Mouse (Mus musculus) large intestine, adult 2 months (tissue): ENCODE data around the gene Bean1. TPM values are rescaled to one million over a fixed set of nuclear protein-coding genes. Genes with fewer than 3 reads are reported as not detected.
A peak's percentile ranks its signal among the peaks of the same experiment; 100 is the strongest.
"Not testable (repeated sequence)": the region's sequence is repeated elsewhere in the genome, so short reads cannot be mapped to it uniquely, and the experiment has no call there.

Source experiments
- DNase-seq: peaks from one replicate; pipeline ENCODE4 v3.0.0-alpha.2; 2012; ENCODE audit warnings: low read depth, low spot score
- WGBS: fragments of 180-500 bp; shearing (Covaris S2); methylation state at CpG from one replicate; pipeline ENCODE4 v1.1.7; 2018; 5-methylcytosine and 5-hydroxymethylcytosine counted together
- polyA plus RNA-seq: library from polyadenylated mRNA; depleted of rRNA; stranded (reverse); fragments of >200 nt; gene quantifications from 2 replicates; pipeline ENCODE4 v1.2.3, GENCODE M21; 2012

Bean1 gene
- polyA plus RNA-seq, 1 experiment, result 4.9 TPM

DNA sequence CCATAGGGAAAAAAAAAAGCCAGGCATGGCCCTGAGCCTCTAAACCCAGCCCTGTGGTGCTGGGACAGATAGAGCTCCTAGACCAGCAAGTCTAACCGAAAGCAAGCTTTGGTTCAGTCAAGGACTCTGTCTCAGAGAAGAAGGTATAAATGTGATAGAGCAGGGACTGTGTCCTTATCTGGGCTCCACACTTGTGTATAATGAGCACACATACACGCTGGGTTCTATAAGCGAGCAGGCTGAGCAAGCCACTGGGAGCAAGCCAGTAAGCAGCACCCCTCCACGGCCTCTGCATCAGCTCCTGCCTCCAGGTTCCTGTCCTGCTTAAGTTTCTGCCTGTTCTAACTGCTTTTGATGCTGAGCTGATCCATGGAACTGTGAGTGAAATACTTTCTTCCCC lies 61.8 kb downstream of the Bean1 start:
- no peak for DNase-seq
- 98% methylated on average over 4 of the region's 4 CpGs for WGBS

DNA sequence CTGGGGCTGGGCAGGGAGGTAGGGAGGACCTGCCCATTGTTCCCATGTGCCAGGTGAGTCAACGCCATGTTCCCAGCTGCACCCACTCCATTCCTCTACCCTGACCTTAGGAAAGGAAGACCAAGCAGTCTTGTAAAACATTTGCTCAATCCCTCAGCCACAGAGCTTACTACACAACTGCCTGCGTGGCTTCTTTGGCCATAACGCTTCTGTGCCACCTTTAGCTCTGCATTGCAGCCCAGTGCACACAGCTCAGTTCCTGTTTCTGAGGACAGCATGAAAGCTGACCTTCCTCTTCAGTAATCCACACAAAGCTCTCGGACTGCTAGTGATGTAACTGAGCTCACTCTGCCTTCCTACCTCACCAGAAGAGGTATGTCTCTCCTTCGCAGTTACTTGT lies 62.7 kb downstream of the Bean1 start:
- 88% methylated on average over 5 of the region's 5 CpGs for WGBS
- no peak for DNase-seq

DNA sequence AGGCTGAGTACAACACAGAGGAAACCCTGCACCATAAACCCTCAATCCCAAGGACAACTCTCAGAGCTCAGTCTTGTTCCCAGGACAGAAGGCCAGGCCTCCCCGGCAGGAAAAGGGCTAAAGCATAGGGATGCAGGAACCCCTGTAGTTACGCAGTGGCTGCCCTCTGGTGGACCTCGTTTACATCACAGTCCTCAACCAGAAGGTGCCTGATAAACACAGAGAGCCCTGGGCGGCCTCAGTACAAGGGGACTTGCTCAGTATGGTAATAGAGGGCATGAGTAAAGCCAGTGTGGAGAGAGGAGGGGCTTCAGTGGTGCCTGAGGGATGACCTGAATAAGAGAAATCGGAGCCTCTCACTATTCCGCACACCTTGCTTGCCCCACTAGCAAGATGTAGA lies 64.3 kb downstream of the Bean1 start:
- 71% methylated on average over 6 of the region's 6 CpGs for WGBS
- no peak for DNase-seq

DNA sequence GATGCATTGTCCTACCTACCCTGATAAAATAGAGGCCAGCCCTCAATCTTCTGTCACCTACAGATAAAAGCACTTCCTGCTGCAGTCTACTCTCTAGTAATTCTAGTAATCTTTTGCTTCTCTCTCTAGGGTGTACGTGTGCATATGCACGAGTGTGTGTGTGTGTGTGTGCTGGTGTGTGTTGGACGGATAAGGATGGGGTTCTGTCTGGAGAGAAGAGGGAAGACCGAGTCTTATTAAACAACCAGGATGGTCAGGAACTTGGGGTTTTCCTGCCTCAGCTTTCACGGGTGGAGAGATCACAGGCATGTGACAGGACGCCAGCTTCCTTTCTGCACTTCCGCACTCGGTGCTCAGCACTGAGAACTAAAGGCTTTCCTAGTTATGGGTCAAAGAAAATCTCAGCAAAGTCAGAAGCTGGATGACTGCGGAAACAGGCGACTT lies 69.2 kb downstream of the Bean1 start:
- 77% methylated on average over 10 of the region's 10 CpGs for WGBS
- no peak for DNase-seq

DNA sequence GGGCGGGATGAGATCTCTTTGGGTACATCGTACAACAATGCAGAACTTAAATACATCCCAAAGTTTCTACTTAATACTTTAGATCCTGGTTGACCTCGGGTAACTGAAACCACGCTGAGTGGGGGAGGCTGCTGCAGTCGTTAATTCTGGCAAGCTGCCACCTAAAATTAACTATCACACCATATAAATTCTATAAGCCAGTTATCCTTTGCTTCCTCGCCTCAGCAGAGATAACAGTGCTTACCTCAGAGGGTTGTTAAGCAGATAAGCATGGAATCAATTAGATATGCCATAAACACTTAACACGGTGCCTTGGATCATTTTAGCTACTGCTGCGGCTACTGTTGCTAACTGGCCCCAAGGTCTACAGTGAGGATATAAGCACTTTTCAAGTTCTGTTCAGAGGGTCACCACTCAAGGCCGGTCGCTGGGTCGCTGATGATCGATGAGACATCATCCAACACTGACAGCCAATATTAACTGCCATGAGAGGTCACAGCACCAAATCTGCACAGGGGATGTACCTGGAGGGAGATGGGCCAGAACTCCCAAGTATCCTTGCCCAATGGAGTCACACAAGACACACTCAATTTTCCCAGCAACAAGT lies 71.9 kb downstream of the Bean1 start:
- 58% methylated on average over 12 of the region's 12 CpGs for WGBS
- DNase-seq, result no peak

DNA sequence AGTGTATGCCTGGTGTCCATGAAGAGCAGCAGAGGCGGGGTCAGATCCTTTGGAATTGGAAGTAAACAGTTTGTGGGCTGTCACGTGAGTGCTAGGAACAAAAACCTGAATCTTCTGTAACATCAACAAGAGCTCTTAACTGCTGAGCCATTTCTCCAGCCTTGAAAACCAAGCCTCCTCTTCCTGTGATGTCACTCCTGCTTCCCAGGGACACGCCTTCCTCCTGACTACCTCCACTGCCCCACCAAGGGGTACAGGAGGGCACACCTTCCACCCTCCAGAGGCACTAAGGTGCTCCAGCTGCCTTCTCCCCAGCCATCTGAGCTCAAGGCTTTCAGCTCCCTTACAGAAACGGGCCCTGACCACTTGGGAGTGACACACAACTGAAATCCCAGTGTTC lies 76.4 kb downstream of the Bean1 start:
- no peak for DNase-seq
- 81% methylated on average over 4 of the region's 4 CpGs for WGBS

DNA sequence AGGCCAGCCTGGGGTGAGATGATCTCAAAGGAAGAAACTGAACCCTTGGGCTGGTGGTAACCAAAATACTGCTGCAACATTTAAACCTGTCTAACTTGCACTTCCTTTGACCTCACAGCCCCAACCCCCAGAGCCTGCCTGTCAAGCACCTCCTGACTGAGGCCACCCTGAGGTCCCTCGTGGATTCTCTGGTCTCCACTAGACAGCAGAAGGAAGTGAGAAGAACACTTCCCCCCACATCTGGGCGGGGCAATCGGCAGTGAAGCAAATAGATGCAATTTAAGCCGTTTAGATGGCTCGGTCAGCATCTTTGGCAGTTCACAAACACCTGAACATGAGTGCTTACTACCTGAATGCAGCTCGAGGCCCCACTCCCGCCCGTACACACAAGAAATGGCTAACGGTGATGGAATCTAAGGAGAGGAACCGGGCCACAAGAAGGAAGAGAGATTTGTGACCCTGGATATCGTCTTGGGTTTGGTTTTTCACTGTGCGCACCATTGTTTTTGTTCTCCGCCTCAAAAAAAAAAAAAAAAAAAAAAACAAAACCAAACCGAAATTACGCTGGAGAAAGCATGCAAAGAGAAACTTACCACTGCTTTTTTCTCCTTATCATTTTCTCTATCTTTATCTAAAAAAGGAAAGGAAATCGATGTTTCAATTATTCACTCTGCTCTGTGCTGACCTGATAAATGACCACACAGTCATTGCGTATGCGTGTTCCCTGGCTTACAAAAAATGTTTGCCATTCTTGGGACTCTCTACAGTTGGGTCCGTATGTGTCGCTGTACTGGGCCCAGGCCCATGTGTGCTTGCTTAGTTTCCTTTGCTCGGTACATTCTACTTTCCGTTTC lies 77.0 kb downstream of the Bean1 start:
- WGBS, result 44% methylated on average over 22 of the region's 22 CpGs
- no peak for DNase-seq

DNA sequence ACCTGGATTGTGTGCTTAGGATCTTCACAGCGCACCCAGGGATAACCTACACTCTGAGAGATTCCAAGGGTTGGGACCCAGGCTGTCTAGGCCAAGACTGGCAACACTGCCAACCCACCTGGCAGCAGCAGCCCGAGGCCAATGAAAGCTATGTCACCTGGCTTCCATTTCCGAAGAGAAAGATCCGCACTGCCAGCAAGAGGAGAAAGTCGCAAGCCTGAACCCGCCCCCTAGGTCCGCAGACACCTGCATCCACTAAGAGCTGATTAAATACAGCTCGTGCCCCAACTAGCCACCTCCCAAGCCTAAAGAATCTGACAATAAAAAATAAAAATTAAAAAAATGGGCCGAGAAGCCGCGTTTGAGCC lies 77.7 kb downstream of the Bean1 start:
- 3% methylated on average over 11 of the region's 11 CpGs for WGBS
- no peak for DNase-seq

DNA sequence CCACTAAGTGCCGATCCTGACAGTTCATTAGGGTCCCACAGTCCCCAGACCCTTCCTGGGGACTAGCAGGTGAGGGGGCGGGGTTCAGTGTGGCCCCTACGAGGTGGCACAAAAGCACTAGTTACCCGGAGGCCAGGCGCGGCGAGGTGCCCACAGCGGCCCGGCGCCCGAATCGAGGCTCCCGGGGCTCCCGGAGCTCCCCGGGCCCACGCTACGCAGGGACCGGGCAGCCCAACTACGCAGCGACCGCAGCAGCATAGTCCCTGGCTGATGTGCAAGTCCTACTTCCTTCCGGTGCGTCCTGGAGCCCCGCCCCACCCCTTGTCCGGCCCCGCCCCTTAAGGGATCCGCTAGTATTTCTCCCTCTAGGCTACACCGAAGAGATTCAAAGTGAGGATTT lies 78.0 kb downstream of the Bean1 start, which contains the start of gene Tk2:
Tk2 (minus strand) TSS at position 283 of the 400 bp plus-strand sequence.
- DNase-seq, result no peak
- under 1% methylated on average over 28 of the region's 28 CpGs for WGBS

DNA sequence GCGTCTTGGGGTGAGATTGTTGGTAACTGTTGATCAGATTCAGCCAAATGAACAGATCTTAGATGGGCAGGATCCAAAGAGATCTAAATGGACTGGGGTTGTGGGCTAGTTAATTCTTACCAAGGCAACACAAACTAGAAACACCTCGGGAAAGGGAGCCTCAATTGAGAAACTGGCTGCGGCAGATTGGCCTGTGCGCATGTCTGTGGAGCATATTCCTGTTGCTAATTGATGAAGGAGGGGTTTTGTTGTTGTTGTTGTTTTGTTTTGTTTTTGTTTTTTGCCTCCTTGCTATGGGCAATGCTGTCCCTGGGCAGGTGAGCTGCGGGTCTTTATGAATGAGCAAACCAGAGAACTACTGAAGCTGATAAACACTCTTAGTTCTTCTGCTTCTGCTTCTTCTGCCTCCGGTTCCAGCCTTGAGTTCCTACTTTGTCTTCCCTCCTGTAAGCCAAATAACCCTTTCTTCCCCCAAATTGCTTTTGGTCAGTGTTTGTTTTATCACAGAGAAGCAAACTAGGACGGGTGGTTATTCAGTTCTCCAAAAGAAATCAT lies 79.3 kb downstream of the Bean1 start:
- WGBS, result 85% methylated on average over 7 of the region's 7 CpGs
- DNase-seq, result no peak

DNA sequence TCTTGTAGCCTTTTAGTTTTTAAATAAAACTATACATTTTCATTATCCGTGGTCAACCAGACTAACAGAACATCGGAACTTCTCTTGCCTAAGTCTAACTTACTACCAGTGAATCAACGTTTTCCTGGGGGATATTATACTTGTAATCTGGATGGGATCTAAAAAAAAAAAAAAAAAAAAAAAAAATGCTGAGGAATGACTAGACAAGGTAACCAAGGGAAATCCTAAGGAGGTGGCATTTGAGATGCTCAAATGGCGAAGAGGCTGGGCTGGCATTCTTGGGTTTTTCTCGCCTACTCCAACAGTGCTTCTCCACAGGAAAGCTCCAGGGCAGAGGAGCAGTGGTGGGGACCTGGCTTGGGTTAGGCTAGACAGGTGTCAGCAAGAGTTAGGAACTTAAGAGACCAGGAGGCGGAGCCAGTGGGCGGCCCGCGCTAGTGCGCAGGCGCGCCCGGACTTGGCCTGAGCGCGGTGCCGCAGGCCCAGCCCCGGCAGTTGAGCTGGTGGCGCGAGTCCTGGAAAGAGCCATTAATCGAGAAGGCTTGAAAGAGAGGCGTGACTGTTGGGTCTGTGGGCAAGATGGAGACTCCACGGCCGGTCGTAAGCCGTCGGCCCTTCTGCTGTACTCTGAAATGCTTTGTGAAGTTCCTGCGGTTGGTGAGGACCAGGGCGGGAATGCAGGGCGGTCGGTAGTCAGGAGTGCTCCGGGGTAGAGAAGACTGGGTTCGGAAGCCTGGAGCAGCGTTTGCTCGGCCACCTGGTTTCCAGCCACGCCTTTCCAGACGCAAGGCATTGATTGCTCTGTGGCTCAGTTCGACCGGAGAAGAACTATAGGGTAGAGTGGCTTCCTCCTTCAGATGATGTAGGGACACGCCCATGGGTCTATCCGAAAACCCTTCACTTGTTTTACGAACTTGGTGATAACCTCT lies 80.5 kb downstream of the Bean1 start, which contains the start of gene Cklf:
Cklf (plus strand) TSS at position 423 of the 929 bp plus-strand sequence.
- DNase-seq, result peak; percentile 70
- WGBS, result 4% methylated on average over 41 of the region's 41 CpGs

DNA sequence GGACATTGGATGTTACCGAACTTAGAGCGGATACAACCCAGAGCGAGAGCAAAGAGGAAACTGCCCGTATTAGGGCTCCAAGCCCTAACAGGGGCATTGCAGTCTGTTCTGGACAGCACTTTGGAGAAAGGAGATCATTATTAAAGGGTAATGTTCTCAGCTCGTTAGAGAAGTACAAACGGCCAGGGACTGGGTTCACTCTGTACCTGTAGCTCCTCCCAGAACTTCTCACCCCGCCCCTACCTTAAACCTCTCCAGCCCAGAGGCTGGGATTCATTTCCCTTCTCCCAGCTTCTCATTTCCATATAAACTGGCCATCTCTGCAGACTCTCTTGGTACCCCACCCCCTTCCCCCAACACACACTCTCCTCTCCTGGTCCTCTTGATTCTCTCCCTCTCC lies 81.2 kb downstream of the Bean1 start:
- WGBS, result under 1% methylated on average over 7 of the region's 7 CpGs
- DNase-seq, result no peak

DNA sequence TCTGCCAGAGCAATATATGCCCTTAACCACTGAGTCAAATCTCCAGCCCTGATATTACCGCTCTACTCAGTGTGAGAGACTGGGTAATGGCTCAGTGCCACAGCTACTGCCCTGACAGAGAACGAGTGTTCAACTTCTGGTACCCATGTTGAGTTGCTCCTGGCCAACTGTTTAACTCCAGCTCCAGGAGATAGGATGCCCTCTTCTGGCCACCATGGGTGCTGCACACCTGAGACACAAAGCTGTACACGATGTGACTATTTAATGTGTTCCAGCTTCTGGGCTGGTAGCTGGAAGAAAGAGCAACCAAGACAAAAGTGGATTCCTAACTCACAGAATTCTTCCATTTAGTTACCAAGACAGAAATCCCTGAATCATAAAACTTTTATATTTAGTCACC lies 82.8 kb downstream of the Bean1 start:
- no peak for DNase-seq
- 91% methylated on average over 3 of the region's 3 CpGs for WGBS

DNA sequence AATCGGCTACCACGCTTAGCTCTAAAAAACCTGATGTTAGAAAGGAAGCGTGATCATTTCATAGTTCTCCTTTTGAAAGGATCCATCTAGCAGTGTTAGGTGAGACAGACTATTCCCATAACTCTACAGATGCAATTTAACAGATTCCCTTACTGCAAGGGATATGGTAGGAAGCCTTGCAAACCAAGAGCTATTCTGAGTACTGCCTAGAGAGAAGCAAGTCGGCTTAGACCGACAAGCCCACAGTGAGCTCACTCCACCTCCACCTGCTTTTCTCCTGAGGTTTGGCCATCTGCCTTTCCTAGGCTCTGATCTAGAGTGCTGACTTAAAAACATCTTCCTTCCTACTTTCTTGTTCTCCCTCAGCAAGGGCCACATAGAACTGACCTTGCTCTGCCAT lies 91.6 kb downstream of the Bean1 start:
- not testable (repeated sequence) for DNase-seq
- WGBS, result 93% methylated on average over 5 of the region's 5 CpGs

DNA sequence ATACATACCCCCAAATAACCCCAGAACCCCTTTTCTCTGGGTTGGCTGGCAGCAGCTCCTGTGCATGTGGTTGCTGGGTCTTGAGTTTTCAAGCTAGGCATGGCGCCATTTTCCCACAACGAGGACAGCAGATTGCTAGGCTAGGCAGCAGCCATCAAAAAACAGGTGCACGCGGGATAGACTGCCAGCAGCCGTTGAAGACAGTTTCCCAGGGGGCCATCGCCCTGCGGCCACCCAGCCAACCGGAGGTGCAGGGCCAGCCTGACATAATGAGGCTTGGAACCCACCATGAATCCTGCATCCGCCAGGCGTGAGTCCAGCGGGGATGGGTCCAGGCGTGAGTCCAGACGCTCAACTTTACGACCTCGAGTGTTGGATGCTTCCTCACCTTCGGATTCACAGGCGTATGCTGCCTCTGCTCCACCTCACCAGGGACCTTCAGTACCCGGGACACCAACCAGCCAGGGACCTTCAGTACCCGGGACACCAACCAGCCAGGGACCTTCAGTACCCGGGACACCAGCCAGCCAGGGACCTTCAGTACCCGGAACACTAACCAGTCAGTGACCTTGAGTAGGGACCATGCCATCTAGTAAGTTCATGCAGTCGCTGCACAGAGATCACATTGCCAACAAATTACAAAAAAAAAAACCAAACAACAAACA lies 94.2 kb downstream of the Bean1 start:
- DNase-seq, result not testable (repeated sequence)
- WGBS, result 97% methylated on average over 22 of the region's 22 CpGs

DNA sequence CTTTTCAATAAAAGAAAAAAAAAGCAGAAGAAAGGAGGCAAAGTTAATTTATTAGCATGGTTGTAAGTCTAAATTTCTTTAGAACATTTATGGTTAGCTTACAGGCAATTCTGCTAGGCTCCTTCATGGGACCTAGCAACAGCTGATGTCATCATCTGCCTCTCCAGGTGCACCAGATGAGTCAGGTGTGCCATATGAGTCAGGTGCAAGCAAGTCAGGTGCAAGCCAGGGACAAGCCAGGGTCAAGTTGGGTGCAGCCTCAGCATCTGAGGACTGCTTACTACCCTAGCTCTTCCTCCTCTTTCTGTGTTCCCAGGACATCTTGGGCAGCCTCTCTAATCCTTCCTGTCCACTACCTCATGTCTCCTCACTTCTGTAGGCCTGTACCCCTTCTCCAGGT lies 98.1 kb downstream of the Bean1 start:
- DNase-seq, result no peak
